Mouse (Mus musculus): ENCODE results near the gene Drosha. TPM values are rescaled to one million over a fixed set of nuclear protein-coding genes. Genes with fewer than 3 reads are reported as not detected.
"Not testable (repeated sequence)": the region's sequence is repeated elsewhere in the genome, so short reads cannot be mapped to it uniquely, and the experiment has no call there.

Drosha gene
- total RNA-seq, 1 experiment from 2014 or later: 33.8 TPM

DNA sequence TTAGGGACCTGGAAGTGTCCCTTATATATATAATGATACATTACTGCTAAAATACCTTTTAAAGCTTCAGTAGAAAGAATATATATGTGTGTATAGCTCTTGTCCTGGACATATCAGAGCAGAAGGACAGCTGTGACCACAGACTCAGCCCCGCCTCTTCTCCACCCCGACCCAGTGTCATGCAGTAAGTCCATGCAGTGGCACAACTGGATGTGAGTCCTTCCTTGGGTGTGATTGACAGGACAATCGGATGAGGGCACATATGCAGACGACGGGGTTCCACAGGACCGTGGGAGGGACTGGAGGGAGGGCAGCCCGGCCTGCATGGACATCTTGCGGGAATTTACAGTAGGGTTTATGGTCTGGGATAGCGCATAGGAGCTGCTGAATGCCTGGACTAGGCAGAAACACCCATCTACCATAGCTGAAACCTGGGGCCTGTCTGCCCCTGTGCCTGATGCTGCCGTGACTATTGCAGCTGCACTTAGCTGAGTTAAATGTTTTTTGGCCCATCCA is 111.7 kb downstream of the Drosha start:
- DNase-seq: no peak

DNA sequence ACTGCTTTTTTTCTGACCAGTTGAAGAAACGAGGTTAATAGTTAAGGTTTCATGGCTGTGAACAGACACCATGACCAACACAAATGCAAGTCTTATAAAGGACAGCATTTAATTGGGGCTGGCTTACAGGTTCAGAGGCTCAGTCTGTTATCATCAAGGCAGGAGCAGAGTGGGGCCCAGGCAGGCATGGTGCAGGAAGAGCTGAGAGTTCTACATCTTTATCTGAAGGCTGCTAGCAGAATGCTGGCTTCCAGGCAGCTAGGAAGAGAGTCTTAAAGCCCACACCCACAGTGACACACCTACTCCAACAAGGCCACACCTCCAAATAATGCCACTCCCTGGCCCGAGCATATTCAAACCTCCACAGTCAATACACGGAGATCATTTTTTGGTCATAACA is 112.7 kb downstream of the Drosha start:
- not testable (repeated sequence) for DNase-seq

DNA sequence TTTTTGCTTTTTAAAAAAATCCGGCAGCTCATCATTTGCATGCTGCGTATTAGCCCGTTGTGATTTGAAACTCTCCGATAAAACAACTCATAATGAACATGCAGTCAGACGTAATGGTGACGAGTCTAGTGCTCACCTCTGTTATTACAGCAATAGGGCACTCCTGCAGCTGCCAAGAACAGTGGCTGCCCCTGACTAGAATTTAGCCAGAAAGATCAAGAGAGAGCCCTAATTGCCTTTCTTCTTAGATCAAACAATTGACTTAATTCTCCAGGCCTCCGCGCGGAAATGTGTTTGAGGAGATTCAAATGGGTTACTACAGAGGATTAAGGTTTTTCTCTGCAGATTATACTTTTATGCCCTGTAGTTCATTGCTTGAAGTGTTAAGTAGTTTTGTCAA is 116.5 kb downstream of the Drosha start:
- DNase-seq: no peak

- no peak for DNase-seq
Measured at GRCm38 (mm10) chr15:12941651-12942180, 117.1 kb downstream of the Drosha start.

DNA sequence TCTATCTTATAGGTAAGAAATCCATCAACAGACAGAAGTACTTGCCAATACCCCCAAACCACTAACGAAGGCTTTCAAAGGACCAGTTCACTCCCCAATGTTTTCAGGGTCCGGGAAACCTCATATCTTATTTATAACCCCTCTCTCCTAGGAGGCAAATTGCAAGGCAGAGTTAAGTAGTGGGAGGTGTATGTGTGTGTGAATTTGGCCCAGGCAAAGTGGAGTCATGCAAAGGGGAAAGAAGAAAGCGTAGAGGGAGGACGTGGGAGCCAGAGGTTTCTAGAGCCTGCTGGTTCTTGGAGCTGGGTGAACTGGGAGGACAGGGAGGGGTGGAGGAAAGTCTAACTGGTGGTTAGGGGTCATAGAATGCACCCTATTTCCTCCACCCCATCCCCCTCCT is 117.8 kb downstream of the Drosha start:
- DNase-seq: no peak

DNA sequence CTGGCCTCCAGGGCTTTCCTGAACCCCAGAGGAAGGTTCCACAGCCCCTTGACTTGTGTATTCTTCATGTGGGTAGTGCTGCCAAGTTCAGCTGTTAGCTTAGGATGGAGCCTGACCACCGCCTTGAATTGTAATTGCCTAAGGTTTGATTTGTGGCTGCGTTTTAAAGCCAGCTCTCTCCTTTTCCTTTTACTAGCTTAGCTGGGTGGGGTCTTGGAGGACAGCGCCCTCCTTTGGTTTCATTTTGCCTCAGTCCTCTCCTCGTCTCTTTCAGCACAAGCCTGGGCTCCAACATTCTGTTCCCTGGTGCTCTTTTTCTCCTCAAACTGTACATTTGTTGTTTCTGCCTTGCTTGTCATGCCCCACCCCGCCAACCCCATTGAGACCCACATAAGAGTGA is 133.4 kb downstream of the Drosha start:
- DNase-seq: no peak

DNA sequence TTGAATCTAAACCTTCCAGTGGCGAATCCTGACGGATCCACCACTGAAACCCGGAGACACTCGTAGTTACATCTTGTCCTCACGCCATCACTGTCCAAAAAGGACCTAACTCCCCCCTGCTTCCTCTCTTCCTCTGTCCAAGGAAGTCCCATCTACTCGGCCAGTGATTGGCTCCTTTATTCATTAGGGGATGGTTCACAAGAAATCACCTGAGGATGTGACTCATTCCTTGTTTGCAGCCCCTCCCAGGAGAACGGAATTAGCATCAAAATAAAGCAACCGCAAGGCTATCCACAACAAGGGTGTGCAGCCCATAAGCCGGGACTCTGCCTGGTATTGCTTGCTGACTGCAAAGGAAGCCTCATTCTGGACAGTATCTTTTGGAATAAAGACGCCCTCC is 137.6 kb downstream of the Drosha start:
- no peak for DNase-seq

- DNase-seq: no peak
Measured at GRCm38 (mm10) chr15:12965209-12965608, 140.6 kb downstream of the Drosha start.

GRCm38 (mm10) chr15:12968815-12969214 is 144.2 kb downstream of the Drosha start:
- no peak for DNase-seq

GRCm38 (mm10) chr15:12972441-12972840 is 147.8 kb downstream of the Drosha start:
- DNase-seq: peak; percentile 29

Small RNA genes lying within 50 kb of the gene (microRNA-seq; reads per million reads assigned to microRNA genes)
- 0 reads per million in 2 experiments for gene Gm47288

Other genes starting within 250 kb of the Drosha start
- gene Pdzd2, start 84.9 kb upstream of the Drosha start, total RNA-seq (2021): 29.1 and 33.9 TPM in 2 replicates
- gene 6030458C11Rik, start 166 bp upstream of the Drosha start, total RNA-seq (2021): 12.4 and 14.2 TPM in 2 replicates

Data from adrenal gland, postnatal 14 days (tissue).